Mouse (Mus musculus): ENCODE results near the gene Gdf3.
"Not testable (repeated sequence)": the region's sequence is repeated elsewhere in the genome, so short reads cannot be mapped to it uniquely, and the experiment has no call there.

Gene Gdf3

GRCm38 (mm10) chr6:122609771-122610170 lies at the start of gene Gdf3:
Gene Gdf3 (minus strand): TSS chr6:122610087.
- DNase-seq (ENCODE audit: low spot score) = peak; percentile 42

GRCm38 (mm10) chr6:122659567-122659966 lies 49.7 kb upstream of the Gdf3 start:
- DNase-seq (ENCODE audit: low spot score) = peak; percentile 31

- no peak for DNase-seq (ENCODE audit: low spot score)
These were observed 47.7 kb upstream of the Gdf3 start for GRCm38 (mm10) chr6:122657630-122658029.

- DNase-seq (ENCODE audit: low spot score) = no peak
These were observed 44.4 kb upstream of the Gdf3 start for GRCm38 (mm10) chr6:122654301-122654700.

- DNase-seq (ENCODE audit: low spot score) = no peak
These were observed 40.6 kb upstream of the Gdf3 start for GRCm38 (mm10) chr6:122650398-122650980.

GRCm38 (mm10) chr6:122649903-122650302 lies 40.0 kb upstream of the Gdf3 start:
- DNase-seq (ENCODE audit: low spot score) = no peak

GRCm38 (mm10) chr6:122644196-122644595 lies 34.3 kb upstream of the Gdf3 start:
- DNase-seq (ENCODE audit: low spot score) = not testable (repeated sequence)

- DNase-seq (ENCODE audit: low spot score) = not testable (repeated sequence)
These were observed 27.7 kb upstream of the Gdf3 start for GRCm38 (mm10) chr6:122637566-122637965.

GRCm38 (mm10) chr6:122636666-122637065 lies 26.8 kb upstream of the Gdf3 start:
- no peak for DNase-seq (ENCODE audit: low spot score)

- DNase-seq (ENCODE audit: low spot score) = no peak
These were observed 25.4 kb upstream of the Gdf3 start for GRCm38 (mm10) chr6:122635315-122635714.

- DNase-seq (ENCODE audit: low spot score) = no peak
These were observed 23.5 kb upstream of the Gdf3 start for GRCm38 (mm10) chr6:122633411-122633810.

GRCm38 (mm10) chr6:122627469-122628108 lies 17.7 kb upstream of the Gdf3 start:
- no peak for DNase-seq (ENCODE audit: low spot score)

GRCm38 (mm10) chr6:122626110-122626509 lies 16.2 kb upstream of the Gdf3 start, which contains the start of gene Dppa3:
Gene Dppa3 (plus strand): TSS chr6:122626410.
- DNase-seq (ENCODE audit: low spot score) = no peak

- DNase-seq (ENCODE audit: low spot score) = no peak
These were observed 15.3 kb upstream of the Gdf3 start for GRCm38 (mm10) chr6:122625156-122625555.

GRCm38 (mm10) chr6:122624480-122624879 lies 14.6 kb upstream of the Gdf3 start:
- DNase-seq (ENCODE audit: low spot score) = no peak

- no peak for DNase-seq (ENCODE audit: low spot score)
These were observed 11.2 kb upstream of the Gdf3 start for GRCm38 (mm10) chr6:122621066-122621465.

- DNase-seq (ENCODE audit: low spot score) = no peak
These were observed 6.1 kb upstream of the Gdf3 start for GRCm38 (mm10) chr6:122616022-122616421.

GRCm38 (mm10) chr6:122614047-122614446 lies 4.2 kb upstream of the Gdf3 start:
- DNase-seq (ENCODE audit: low spot score) = peak; percentile 63

GRCm38 (mm10) chr6:122612426-122612825 lies 2.5 kb upstream of the Gdf3 start:
- DNase-seq (ENCODE audit: low spot score) = peak; percentile 58

GRCm38 (mm10) chr6:122609377-122609728 lies 534 bp downstream of the Gdf3 start:
- DNase-seq (ENCODE audit: low spot score) = peak; percentile 29

GRCm38 (mm10) chr6:122608434-122609376 lies 1.2 kb downstream of the Gdf3 start:
- DNase-seq (ENCODE audit: low spot score) = no peak

GRCm38 (mm10) chr6:122607700-122608099 lies 2.2 kb downstream of the Gdf3 start:
- no peak for DNase-seq (ENCODE audit: low spot score)

- no peak for DNase-seq (ENCODE audit: low spot score)
These were observed 3.2 kb downstream of the Gdf3 start for GRCm38 (mm10) chr6:122606661-122607060.

All from c-Kit-positive CD71-positive TER-119-positive erythroid progenitor cells, embryonic 14.5 days (primary cell).